Mouse (Mus musculus) right cerebral cortex, adult 18-20 months (tissue): Measurements from ENCODE around the gene Fam78a.
A peak's percentile ranks its signal among the peaks of the same experiment; 100 is the strongest.

Experiments
- DNase-seq: peaks from one replicate; pipeline ENCODE4 v3.0.0; 2022; ENCODE audit warnings: mixed read lengths

Fam78a gene

GRCm38 (mm10) chr2:32096122-32096420 is 11.4 kb upstream of the Fam78a start:
- no peak for DNase-seq

GRCm38 (mm10) chr2:32095351-32096121 is 10.9 kb upstream of the Fam78a start, which contains the start of gene Plpp7:
TSS of gene Plpp7 (plus strand) at chr2:32095528.
- DNase-seq: peak; percentile 87

- DNase-seq: no peak
Measured at GRCm38 (mm10) chr2:32094001-32094707, 9.5 kb upstream of the Fam78a start.

- DNase-seq: no peak
Measured at GRCm38 (mm10) chr2:32091956-32092355, 7.3 kb upstream of the Fam78a start.

- DNase-seq: no peak
Measured at GRCm38 (mm10) chr2:32090145-32090544, 5.5 kb upstream of the Fam78a start.

GRCm38 (mm10) chr2:32089606-32090005 is 4.9 kb upstream of the Fam78a start:
- DNase-seq: no peak

GRCm38 (mm10) chr2:32088372-32088981 is 3.8 kb upstream of the Fam78a start:
- peak; percentile 82 for DNase-seq

- DNase-seq: no peak
Measured at GRCm38 (mm10) chr2:32087606-32088005, 2.9 kb upstream of the Fam78a start.

- DNase-seq: no peak
Measured at GRCm38 (mm10) chr2:32085231-32085630, 574 bp upstream of the Fam78a start.

GRCm38 (mm10) chr2:32084872-32085199 is 179 bp upstream of the Fam78a start:
- DNase-seq: no peak

GRCm38 (mm10) chr2:32083159-32084011 is 1.3 kb downstream of the Fam78a start:
- DNase-seq: peak; percentile 46

- DNase-seq: no peak
Measured at GRCm38 (mm10) chr2:32082229-32082628, 2.4 kb downstream of the Fam78a start.

GRCm38 (mm10) chr2:32081296-32081929 is 3.2 kb downstream of the Fam78a start:
- DNase-seq: no peak

GRCm38 (mm10) chr2:32080681-32081080 is 4.0 kb downstream of the Fam78a start:
- DNase-seq: no peak

GRCm38 (mm10) chr2:32079191-32079725 is 5.4 kb downstream of the Fam78a start:
- no peak for DNase-seq

GRCm38 (mm10) chr2:32078522-32078921 is 6.1 kb downstream of the Fam78a start:
- no peak for DNase-seq

- DNase-seq: no peak
Measured at GRCm38 (mm10) chr2:32077744-32078143, 6.9 kb downstream of the Fam78a start.

- DNase-seq: no peak
Measured at GRCm38 (mm10) chr2:32075368-32075767, 9.3 kb downstream of the Fam78a start.

- no peak for DNase-seq
Measured at GRCm38 (mm10) chr2:32074404-32074803, 10.3 kb downstream of the Fam78a start.

GRCm38 (mm10) chr2:32070747-32071146 is 13.9 kb downstream of the Fam78a start:
- DNase-seq: no peak

- DNase-seq: no peak
Measured at GRCm38 (mm10) chr2:32068811-32069607, 15.6 kb downstream of the Fam78a start.
